Mouse (Mus musculus) right cerebral cortex, postnatal 4 days (tissue): ENCODE data around the gene Dmp1.
A peak's percentile ranks its signal among the peaks of the same experiment; 100 is the strongest.

Experiments
- DNase-seq: peaks from one replicate; pipeline ENCODE4 v3.0.0-alpha.2; 2022

The Dmp1 gene

DNA sequence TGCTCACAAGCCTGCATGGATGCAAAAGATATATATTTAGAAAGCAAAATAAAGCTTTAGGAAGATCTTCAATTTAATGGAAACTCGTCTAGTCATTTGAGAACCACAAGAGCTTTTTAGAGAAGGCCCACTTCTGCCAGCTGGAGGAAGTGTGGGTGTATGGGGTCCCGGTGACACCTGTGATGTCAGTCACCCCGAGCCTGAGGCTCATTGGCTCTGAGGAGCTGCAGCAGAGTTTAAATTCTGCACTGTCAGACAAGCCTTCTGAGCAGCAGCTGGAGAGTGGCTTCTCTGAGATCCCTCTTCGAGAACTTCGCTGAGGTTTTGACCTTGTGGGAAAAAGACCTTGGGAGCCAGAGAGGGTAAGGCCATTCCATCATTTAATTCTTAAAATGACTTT lies at the start of gene Dmp1:
Gene Dmp1, plus strand, starts transcription at position 263 of the 400 bp plus-strand sequence.
- DNase-seq, result no peak

DNA sequence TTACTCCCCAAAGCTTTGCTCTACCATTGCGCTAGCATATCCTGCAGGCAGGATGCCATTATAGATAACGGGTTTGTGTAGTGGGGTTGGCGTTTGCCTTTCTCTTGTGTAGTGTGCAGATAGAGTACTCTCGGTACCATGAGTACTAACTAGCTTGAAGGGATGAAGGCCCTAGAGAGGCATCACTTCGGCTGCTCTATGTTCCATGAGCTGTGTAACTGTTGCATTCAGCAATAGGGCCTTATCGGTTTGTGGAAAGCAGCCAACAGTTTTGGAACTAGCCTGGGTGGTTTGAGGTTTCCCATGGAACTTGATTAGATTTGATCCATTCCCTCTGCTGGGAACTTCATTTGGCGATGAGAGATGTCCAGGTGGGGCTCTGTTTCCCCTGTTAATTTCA lies 44.7 kb upstream of the Dmp1 start:
- no peak for DNase-seq

DNA sequence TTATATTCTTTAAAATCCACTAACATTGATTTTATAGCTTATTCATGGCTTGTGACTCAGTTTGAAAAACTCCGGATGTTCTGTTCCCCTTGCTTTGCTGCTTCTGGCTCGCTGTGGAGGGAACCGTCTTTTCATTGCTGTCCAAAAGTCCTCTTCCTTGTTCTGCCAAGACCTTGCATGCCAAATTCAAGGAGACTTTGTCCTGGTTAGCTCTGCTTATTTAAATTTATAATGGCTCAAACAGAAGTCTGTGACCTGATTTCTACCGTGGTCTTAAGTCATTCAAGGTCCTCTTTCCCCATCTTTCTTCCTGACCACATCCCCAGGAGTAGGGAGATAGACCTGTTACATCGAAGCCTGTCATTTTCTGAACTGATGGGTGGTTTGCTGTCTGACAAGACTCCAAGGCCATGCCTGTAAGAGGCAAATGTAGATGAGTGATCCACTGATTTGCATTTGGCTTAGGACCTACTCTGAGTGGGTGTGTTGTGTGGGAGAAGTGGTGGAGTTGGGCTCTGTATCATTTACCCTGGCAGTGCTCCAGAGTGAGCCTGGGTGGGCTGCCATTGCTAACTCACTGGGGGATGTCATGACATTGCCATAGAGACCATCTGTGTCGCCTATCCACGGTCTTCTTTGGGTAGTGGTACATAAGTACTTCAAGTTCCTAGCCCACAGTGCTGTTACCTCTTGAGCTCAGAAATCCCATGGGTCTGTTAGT lies 43.9 kb upstream of the Dmp1 start:
- peak; percentile 35 for DNase-seq

DNA sequence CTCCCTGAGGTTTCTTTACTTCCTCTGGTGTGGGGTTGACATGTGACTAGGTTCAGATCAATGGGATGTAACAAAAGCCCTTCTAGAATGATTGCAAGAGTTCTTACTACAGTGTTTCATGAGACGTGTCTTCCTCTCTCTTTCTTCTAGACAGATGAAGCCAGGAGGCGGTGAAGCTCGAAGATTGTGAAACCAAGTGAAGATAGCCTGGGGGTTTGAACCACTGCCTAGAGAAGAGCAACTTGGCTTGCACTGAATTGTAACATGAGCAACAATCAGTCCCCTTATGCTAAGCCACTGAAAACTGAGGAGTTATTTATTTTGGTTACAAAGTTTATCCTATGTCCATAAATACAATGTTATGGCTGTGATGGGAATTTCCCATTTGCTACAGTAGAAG lies 41.8 kb upstream of the Dmp1 start:
- DNase-seq, result no peak

DNA sequence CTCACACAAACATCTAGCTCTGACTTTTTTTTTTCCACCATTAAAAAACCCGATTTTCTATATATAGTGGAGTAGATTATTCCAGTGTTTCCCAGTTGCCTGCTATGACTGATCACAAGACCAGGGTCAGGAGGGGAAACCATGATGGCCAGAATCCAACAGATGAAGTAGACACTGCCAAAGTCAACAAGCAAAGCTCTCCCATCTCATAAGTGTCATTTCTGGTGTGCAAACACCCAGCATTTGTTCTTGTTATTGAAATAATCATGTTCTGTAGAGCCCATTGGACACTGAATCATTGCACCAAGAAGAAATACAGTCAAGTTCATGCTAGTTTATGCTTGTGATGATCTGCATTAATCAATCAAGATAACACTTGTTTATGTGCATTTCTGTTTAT lies 41.0 kb upstream of the Dmp1 start:
- DNase-seq, result no peak

DNA sequence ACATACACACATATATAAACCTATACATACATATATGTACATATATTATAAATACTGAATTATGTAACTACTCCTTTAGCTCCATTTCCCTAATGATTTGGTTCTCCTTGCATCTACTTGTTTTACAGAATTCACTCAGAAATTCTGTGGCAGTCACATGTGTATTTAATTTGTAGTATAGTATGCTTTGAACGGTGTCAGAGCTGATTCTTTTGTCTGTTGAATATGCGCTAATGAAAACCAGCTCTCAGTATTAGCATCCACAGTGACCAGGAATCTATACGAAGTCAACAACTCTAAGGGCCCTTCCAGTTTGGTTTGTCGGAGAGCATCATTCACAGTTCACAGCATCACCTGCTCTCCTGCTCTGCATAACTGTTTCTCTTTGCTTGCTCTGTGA lies 38.9 kb upstream of the Dmp1 start:
- no peak for DNase-seq

DNA sequence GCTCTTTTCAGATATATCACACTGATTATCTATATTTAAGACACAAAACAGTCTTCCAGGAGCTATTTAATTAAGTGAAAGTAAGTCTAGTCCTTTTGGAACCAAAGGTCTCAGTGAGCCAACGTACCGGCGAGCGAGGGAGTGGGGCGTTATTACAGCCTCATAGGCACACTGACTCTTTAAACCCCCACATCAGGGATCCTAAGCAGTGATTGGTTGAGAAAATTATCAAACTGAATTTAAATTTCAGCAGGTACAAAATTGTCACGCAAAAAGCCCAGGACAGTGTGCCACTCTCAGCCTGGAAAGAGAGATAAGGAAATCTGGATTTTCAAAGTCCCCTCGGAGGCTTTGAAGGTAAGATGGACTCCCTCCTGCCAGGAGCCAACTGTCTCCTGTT lies 32.0 kb upstream of the Dmp1 start, which contains the start of gene Dspp:
Gene Dspp, plus strand, starts transcription at position 301 of the 400 bp plus-strand sequence.
- no peak for DNase-seq

DNA sequence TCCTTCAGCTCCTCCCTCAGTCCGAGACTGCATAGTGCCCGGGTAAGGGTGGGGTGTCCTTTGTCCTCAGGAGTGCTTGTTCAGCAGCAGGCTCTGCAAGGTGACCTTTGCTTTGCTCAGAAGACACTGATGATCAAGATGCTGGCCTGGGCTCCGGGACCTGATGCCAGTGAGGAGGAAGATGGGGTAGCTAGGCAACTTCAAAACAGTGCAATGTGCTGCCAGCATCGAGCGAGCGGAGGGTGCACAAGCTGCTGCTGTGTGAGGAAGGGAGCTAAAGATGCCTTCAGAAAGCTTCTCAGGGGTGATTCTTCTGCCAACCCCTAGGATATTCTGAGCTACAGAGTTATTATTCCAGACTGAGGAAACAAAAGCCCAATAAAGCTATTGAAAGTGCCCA lies 29.3 kb upstream of the Dmp1 start:
- peak; percentile 19 for DNase-seq

DNA sequence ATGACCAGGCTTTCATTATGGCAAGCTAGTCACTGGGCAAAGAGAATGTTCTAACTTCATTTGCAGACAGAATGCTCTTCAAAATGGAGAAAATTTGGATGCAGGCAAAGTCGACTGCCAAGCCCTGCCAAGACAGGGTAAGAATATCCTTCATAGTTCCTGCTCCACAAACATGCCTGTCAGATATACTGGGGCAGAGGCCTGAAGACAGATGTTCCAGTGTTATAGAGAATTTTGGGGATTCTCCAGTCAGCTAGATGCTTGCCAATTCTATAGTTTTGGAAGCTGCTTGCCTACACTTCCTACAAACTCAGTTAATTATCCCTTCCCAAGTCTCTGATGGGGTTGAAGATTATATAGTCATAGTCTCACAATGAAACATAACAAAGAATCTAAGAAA lies 18.7 kb upstream of the Dmp1 start:
- DNase-seq, result no peak

DNA sequence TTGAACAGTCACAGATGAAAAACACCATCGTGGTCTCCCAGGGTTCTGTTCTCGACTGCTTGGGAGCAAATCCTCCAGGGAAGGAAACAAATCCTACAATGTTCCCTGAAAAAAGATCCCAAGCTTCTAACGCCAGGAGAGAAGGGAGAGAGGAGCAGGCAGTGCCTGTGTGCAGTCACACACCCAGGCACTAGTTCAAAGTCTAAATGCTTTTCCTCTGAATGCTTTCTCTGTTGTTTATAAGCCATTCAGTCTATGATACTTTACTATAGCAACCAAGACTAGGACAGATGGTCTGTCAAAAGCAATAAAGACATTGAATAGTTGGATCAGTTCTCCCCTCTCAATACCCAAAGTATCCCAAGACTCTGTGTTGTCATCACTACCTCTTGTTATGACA lies 15.1 kb upstream of the Dmp1 start:
- DNase-seq, result no peak

DNA sequence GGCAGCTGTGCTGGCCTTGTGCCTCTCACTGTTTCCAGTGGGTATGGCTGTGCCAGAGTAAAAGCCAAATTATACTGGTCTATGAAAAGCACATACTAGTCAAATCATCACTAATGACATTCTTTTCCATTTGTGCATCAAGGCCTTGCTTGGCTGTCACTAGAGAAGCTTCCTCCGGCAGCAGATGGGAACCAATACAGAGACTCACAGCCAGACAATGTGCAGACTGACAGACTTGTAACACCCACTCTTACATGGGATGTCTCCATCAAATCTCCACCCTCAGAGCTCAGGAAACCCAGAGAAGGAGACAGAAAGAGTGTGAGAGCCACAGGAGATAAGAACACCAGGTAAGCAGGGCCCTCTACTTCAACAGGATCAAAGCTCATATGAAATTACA lies 7.3 kb upstream of the Dmp1 start:
- no peak for DNase-seq

DNA sequence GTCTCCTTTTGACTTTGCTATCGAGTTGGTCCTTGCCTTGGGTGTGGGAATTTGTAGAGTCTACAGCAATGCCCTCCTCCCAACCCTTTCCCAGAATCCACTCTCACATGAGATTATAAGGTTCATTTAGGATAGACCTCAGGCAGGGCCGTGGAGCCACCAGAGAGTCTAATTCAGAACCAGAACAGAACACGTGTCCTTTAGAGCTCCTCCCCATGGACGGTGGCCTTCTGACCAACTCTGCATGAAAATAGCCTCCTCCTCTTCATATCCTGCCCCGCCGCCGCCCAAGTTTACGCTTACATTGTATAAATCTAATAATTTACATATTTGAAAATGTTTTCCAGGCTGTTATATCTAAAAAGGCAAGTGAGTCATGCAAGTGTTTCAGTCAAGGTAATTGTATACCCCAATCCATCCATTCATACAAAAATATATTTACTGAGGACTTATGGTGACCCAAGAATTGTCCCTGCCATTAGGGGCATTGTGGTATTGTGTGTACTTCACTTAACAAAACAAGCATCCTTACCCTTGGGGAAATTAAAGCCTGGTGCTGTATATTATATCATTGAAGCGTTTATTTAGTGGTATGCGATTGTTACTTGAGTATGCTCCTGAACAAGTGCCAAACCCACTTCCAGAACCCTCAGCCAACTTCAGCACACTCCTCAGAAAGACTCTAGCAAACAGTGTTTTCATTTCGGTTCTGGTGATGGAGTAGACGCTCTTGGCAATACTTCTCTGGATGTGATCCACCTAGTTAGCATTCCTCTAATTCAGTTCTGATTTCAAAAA lies 1.1 kb upstream of the Dmp1 start:
- DNase-seq, result no peak

DNA sequence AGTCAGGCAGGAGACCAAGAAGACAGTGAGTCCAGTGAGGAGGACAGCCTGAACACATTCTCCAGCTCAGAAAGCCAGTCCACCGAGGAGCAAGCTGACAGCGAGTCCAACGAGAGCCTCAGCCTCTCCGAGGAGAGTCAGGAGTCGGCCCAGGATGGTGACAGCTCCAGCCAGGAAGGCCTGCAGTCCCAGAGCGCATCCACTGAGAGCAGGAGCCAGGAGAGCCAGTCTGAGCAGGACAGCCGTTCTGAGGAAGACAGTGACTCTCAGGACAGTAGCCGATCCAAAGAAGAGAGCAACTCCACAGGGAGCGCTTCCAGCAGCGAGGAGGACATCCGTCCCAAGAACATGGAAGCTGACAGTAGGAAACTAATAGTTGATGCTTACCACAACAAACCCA lies 10.1 kb downstream of the Dmp1 start:
- DNase-seq, result no peak

DNA sequence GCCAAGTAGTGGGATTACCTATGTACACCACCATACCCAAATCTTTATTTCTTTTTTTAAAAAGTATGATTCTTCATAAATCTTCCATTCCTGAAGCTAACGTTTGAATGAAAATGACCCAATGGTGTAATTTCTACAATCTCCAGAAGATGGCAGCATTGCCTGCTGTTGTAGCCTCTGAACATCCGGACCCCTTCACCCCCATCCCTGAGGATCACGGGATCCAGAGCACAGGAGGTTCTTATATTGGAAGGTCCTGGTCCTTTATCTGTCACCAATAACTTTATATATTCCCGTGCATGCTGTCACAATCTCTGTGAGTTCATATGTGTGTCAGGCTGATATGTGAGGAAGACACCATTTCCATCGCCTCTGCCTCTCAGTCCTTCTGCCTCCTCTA lies 16.5 kb downstream of the Dmp1 start:
- peak; percentile 21 for DNase-seq

DNA sequence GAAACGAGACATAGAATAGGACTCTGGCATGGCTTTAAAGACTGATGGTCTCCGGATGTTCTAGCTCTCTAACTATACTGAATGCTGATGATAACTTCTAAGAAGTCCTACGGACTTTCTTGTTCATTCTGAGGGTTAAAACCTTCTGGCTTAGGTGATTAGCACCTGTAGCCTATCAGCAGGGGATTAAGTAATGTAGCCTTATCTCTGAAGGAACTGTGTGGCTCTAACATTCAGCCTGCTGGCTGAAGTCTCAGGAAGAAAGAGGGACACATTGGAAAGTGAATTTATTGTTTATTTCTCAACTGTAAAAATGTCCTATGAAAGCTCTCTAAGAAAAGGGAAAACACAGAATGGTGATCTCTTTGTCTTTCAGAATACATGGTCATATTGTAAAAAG lies 21.9 kb downstream of the Dmp1 start:
- no peak for DNase-seq

DNA sequence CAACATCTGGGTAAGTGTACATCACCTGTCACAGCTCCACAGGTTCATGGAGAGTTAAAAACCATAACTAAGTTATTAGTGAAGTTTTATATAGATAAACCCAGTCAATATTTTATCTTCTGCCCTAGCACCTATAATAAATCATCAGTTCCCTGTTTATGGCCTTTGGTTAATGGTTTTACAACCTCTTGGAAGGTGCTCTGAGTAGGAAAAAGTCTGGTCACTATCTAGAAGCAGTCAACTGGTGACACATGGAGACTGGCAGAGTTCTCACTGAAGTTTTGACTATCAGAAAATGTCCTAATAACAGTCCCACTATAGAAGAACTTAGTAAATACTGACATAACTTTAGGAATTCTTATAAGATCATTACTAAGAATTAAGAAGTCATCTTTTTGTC lies 22.3 kb downstream of the Dmp1 start:
- DNase-seq, result no peak

DNA sequence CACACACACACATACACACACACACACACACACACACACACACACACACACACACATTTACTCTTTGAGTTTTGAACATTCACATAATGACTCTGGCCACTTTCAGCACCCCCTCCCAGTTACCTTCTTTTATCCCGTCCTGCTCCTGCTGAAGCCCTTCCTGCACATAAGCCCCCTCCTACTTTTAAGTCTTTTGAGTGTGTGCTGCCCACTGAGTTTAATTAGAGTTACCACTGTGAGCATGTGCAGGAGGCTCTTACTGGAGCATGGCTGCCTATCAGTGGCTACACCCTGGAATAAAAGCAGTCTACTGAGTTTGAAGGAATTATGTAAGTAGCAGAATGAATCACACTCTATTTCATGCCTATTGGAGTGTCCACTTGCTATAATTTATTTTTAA lies 26.1 kb downstream of the Dmp1 start:
- DNase-seq, result no peak

DNA sequence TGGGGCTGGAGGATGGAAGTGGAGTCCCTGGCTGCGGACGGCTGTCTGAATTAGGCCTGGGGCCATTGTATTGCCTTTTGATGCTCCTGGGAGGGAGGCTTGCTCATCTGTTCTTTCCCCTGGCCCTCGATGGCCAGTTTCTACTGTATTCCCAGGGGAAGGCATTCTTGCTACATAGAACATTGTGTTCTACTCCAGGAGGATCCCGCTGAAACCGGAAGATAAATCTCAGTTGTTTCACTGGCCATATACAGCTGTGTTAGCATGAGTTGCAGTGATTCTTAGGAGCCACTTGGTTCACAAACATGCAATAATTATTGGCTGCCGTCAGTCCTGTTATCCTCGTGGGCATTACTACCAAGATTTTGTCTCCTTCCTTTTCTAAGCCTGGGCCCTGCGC lies 34.3 kb downstream of the Dmp1 start:
- no peak for DNase-seq

DNA sequence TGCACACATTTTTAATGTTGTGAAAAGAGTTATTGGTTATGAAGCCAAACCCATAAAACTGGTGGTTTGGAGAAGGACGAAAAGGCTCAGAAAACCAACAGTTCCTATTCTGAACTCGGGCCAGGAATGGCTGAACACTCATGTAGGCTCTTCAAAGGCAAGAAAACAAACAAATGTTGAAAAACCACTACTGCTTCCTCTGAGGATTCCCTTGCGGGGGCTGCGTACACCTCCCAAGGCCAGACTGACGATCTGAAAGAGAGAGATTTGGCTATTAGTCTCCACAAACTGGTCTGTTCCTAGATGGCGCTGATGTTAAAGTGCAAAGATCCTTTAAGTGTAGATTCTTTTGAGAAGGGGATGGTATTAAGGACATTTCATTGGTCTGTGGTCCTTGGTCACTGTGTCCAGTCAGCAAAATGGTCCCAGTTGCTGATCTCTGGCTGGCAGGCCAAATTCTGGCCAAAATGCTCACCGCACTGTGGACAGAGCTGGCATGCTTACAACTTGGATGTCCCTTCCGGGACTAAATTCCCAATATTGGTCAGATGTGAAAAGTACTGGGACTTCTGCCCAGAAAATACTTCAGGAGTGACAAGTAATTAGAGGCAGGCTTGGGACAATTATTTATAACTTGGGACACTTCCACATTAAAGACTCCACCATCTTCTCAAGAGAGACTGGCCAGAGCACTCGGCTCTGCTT lies 37.4 kb downstream of the Dmp1 start:
- no peak for DNase-seq

DNA sequence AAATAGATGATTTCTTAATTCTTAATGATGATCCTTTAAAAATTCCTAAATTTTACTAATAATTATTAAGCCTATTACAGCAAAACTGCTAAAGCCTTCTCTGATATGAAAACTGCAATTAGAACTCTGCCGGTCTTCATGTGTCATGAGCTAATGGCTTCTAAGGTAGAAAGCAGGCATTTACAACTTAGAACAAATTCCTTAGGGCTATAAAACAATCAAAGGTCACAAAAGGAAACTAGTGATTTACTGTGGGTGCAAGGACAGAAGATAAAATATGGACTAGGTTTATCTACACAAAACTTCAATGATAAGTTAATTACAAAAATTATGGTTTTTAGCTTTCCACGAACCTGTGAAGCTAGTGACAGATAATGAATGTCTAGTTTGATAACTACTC lies 41.8 kb downstream of the Dmp1 start:
- DNase-seq, result no peak

DNA sequence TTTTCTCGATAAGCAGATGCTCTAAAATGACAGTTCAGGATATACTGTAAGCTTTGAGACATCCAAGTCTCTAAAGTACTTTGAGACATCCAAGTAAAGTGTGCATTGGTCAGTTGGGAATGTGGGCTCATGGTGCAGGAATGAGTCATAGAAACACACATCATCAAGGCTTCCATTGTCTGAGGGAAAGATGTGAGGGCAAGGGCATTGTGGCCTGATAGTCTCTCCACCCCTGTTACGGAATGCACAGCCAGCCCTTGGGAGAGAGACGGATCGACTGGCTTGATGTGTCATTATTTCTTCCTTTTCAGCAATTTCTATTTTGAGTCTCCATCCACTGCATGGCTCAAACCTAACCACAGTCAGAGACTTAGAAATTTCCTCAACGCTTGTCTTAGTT lies 49.4 kb downstream of the Dmp1 start:
- DNase-seq, result no peak

DNA sequence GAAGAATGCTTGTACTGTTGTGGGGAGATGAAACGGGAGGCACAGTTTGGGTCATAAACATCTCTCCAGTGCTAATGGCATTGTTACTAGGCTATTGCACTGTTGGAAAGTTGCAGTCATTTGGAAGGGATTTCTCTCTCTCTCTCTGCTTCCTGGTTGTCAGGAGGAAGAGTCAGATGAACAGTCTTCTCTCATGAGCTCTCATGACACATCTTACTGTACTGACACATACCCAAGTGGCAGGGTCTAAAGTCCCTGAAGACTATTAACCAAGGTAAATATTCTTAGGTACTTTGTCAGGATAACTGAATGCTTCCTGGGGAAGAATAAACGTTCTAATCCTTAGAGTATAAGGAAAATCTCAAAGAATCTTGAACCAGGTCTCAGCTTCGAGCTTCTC lies 54.2 kb downstream of the Dmp1 start:
- no peak for DNase-seq

DNA sequence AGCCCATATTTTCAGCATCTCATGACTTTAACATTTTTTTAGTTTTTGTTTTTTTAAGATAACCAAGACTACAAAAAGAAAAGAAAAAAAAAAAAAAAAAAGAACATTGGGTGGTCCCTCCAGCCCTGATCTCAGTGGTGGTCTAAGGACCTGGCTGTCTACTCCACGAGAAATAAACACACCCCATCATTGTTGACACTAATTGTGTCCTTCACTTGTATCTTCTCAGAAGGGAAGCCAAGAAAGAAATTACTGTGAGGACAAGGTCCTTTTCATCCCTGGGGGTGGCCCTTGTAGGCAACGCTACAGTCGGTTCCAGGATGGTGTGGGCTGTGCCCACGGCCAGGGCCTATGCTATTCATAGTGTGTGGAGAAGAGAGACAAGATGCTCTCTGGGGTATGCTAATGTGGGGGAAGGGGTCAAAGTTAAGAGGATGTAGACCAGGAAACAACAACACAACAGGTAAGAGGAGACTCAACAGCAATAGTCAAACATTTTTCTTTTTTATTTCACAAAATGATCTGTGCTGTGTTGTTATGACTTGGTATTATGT lies 59.6 kb downstream of the Dmp1 start:
- no peak for DNase-seq
